Mouse (Mus musculus) T-helper 2 cell (primary cell): ENCODE measurements around the gene Helq.

Experiments used
- in situ Hi-C: fragments of 300-600 bp; cut with MboI, MseI; formaldehyde crosslinking; loops from one replicate; pipeline ENCODE4 v1.15.1; 2025; ENCODE audit warnings: high pct_unique_total_duplicates

The Helq gene

DNA sequence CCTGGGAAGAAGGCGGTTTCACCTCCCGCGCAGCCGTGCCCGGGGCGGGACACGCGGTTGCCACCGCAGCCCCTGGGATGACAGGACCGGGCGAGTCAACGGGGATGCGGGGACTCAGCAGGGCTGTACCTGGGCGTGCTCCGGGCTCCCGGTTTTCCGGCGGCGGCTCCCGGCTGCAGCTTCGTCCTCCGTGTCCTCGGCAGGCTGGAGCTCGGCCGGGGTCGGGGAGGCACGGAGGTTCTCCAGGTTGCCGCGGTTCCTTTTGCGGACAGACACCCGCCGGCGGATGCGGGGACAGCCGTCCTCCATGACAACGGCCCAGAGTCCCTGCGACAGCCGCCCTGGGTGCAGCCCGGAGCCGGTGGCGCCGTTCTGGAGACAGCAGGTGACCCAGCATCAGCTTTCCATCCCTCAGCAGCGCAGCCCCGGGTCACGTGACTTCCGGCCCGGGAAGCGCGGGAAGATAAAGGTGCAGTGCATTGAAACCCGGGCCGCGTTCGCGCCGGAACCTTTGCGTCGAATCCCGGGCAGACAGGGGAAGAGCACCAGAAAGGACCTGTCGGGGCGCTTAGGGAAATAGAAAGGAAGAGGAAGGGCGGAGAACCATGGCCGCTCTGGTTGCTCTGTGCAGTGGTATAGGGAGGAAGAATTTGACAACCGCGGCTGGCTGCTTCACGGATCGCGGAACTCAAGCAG lies at the start of gene Helq, which contains the start of gene Mrps18c:
Gene Helq (minus strand): TSS at position 434 of the 696 bp plus-strand sequence.
Gene Mrps18c (plus strand): TSS at position 463 of the 696 bp plus-strand sequence.
- in situ Hi-C loops = loop anchor here (25.0 kb wide), 1 partner anchor 761 kb away; the partner anchor contains the start of genes Enoph1 and Hnrnpdl

DNA sequence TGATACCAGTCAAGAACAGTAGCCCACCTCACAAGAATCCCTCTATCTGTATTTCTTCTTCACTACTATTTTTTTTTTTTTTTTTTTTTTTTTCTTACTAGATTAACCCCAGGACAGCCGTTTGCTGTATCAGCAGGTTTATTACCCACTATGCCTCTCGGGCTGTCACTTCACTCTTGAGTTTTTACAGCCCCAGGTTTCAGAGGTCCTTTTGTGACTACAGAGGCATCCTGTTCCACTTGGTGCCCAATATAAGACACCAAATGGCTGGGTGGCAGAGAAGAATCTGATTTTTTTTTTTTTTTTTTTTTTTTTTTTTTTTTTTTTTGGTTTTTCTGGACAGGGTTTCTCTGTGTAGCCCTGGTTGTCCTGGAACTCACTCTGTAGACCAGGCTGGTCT lies 48.7 kb upstream of the Helq start:
- in situ Hi-C loops = no loop called here

DNA sequence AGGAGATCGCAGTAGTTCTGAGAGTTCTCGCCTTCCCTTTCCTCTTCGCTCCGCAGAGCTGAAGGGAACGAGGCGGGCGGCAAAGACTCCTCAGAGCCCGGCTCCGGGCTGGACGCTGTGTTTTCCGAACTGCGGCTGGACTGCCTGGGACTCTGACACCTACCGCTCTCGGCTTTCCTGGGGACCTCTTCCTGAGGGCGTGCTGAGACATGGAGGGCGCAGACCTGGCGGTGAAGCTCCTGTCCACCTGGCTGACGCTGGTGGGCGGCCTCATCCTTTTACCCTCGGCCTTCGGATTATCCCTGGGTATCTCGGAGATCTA lies 48.2 kb upstream of the Helq start:
- in situ Hi-C loops = no loop called here

DNA sequence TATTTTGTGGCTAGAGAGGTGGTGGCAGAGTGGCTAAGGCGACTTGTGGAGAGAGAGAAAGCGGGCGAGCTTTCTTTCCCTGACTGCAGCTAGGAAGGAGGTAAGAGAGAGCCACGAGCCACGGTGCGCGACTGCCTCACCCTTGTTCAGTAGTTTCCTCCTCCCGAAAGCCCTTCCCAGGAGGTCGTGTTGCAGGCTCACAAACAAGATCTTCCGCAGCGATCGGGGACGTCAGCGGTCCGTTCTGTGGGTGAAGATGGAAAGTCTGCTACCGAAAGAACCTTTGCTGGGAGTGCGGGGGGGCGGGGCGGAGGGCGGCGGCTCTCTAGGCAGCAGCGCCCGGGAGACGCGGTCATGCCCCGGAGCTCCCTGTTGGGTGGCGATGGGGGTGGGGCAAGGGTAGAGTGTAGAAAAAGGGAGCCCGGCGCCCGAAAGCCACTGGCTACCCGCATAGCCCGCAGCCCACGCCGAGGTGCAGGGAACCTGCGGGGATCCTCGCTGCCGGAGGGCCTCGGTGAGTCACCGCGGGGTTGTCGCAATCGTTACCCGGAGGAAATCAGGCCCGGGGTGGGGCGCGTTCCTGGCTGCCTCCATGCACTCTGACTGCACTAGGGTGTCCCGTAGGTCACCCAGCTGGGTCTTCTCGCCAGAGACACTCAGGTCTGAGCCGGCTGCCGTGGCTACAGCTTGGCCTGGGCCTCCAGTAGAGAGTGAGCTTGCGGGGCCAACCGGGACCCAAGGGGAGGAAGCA lies 47.6 kb upstream of the Helq start:
- in situ Hi-C loops = no loop called here

GRCm38 (mm10) chr5:100845485-100845847 lies 47.1 kb upstream of the Helq start, which contains the start of gene Gpat3:
Gene Gpat3, plus strand, starts transcription at chr5:100845713.
- in situ Hi-C loops = no loop called here

DNA sequence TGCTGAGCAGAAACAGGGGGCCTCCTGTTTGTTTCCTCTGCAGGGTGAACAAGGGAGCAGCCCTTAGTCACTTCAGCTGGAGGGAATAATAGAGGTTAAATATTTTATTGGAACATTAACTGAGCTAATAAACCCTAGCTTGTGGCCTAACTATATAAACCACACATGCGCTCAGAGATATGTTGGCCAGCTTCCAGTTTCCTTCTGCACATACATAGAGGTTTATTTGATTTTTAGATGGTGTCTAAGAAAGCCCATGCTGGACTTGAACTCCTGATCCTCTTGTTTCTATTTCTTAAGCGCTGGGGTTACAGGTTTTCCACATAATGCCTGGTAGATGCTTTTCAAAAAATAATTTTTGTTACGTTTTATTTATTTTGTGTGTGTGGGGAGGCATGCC lies 46.1 kb upstream of the Helq start:
- in situ Hi-C loops = no loop called here

DNA sequence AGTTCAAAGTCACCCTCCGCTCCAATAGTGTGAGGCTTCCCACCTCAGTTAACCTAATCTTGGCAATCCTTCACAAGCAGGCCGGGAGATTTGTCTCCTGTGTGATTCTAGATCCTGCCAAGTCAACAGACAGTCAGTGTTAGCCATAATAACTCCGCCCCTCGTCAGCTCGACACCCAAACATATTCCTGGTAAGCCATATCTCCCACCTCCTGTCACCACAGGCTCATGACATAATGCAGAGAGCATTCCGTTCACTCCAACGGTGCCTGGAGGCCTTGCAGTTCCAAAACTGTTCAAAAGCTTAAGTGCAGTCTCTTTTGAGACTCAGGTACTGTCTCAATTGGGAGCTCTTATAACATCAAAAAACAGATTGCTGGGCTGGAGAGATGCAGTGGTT lies 39.5 kb upstream of the Helq start:
- in situ Hi-C loops = no loop called here

GRCm38 (mm10) chr5:100835862-100836538 lies 37.6 kb upstream of the Helq start:
- in situ Hi-C loops = no loop called here

DNA sequence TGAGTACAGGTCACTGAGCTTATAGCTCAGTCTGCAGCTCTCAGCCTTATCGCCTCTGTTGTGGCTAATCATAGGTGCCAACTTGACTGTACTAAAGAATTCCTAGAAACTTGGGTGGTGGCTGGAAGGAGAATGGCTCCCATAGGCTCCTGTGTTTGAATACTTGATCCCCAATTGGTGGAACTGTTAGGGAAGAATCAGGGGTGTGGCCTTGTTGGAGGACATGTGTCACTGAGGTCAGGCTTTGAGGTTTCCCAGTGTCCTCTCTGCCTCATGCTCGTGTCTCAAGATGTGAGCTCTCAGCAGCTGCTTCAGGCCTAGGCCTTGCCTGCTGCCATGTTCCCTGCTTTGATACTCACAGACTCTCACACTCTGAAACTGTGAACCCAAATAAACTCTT lies 35.4 kb upstream of the Helq start:
- in situ Hi-C loops = no loop called here

DNA sequence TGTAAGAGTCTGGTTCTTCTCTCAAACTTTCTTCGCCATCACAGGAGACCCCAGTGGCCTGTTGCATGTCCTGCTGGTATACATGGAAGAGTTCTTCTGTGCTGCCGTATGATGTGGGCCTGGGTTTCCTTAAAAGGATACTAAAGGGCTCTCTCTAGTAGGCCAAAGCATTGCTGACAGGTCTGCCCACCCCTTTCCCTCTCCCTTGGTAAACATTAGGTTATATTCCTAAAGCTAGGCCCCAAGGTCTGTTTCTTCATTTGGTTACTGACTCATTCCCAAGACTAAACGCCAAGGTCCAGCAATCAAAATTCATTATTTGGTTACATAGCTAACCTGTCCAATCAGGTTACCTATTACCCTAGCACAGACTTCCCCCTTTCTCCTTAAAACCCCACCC lies 34.3 kb upstream of the Helq start:
- in situ Hi-C loops = no loop called here

DNA sequence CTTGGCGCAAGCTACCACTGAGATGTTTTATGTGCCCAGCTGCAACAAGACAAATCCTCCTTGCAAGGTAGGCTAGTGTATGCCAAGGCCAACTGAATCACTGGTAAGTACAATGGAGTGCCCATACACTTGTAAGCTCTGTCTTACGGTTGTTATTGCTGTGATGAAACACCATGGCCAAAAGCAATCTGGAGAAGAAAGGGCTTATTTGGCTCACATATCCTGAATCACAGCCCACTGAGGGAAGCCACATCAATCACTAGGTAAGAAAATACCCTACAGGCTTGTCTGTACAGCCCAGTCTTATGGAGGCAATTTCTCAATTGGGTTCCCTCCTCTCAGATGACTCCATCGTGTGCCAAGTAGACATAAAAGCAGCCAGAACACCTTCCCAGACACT lies 30.3 kb upstream of the Helq start:
- in situ Hi-C loops = loop anchor here (5.0 kb wide), 1 partner anchor 84 kb away; no protein-coding TSS in a partner anchor

DNA sequence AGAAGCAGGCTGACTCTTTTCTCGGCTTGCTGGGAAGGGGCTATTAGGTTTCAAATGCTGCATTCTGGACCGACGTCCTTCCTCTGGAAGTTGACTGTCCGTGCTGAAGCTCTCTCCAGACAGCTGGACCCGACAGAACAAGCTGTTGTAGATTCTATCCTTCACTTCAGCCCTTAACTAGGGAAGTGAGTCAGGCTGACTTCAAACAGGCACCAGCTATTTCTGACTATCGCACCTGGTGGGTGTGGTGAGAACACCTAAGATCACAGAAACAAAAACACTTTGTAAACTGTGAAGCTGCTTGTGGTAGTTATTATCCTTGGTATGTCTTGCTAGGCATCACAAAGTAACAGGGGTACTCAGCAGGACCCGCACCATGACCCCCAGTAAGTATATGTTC lies 28.1 kb upstream of the Helq start:
- in situ Hi-C loops = loop anchor here (5.0 kb wide), 1 partner anchor 86 kb away; no protein-coding TSS in a partner anchor

GRCm38 (mm10) chr5:100825975-100826374 lies 27.6 kb upstream of the Helq start:
- in situ Hi-C loops = loop anchor here (5.0 kb wide), 1 partner anchor 86 kb away; no protein-coding TSS in a partner anchor

DNA sequence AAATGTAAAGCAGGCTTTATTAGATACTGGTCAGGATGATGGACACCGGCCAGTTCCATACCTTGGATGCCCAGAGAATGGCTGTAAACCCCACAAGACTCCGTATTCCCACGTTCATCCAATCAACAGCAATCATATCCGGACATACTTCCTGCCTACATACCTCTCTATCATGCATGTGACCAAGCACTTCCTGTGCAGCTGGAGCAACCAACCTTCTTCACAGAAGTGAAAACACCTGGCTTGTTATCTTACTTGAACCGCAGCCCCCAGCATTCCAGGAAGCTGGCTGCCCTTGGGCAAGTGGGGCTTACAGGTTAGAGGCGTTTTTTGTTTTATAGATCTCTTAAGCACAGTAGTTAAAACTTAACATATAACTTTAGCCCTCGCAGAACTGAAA lies 24.4 kb upstream of the Helq start:
- in situ Hi-C loops = no loop called here

DNA sequence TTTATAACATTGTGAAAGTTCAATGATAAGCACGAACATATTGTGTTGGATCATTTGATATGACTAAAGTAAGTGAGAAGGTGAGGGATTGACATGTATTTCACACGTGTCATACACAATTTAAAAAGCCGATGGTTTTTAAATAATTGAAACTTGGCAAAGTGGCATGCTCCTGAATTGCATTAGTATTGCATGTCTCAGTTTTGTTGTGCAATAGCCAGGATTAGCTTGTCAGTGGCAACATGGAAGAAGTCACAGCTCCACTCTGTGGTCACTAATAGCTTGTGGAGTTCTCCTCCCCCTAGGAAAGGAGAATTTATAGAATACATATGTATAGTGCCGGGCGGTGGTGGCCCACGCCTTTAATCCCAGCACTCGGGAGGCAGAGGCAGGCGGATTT lies 23.0 kb upstream of the Helq start:
- in situ Hi-C loops = no loop called here

DNA sequence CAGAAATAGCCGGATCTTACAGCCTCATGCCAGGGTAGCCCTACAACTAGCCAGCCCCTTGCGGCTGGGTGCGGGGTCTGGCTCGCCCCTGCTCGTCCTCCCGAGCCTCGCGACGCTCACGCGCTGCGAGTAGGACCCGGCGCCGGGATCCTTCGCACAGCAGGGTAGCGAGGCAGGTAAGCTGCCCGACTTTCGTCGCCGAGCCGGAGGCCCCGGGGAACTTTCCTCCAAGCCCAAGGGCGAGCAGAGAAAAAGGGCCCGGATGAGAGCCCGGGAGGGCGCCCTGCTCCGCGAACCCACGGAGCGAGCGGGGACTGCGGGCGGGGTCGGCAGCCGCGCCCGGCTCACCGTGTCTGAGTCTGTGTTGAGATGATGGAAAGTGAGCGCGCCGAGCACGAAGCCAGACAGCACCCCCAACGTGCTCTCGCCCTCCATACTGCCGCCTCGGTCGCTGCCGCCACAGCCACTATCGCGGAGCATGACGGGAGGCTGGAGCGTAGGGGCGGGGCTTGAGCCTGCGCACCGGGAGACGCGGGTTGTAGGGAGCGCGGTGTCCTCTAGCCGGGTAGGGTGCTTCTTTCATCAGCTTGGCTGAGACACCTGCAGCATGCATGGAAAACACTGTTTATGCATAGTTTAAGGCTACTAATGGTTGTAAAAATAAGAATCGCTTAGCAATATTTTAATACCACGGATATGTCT lies 22.2 kb upstream of the Helq start, which contains the start of gene Abraxas1:
Gene Abraxas1 (minus strand): TSS at position 483 of the 702 bp plus-strand sequence.
- in situ Hi-C loops = no loop called here

GRCm38 (mm10) chr5:100819568-100820480 lies 21.4 kb upstream of the Helq start:
- in situ Hi-C loops = no loop called here

DNA sequence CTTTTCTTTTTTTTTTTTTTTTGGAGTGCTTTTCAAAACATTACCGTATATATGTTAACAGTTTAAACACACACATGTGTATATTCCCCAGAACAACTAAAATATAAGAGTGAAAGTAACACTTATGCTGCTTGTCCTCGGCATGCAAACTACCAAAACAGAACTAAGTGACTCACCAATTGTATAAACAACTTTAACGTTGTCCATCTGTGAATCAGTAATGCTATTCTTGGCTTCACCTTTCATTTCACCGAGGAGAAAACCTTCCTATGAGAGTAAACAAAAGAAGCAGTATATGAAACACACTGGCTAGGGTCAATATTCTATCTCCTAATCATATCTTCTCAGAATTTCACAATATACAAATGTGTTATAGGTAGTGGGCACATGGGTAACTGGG lies 19.9 kb upstream of the Helq start:
- in situ Hi-C loops = no loop called here

DNA sequence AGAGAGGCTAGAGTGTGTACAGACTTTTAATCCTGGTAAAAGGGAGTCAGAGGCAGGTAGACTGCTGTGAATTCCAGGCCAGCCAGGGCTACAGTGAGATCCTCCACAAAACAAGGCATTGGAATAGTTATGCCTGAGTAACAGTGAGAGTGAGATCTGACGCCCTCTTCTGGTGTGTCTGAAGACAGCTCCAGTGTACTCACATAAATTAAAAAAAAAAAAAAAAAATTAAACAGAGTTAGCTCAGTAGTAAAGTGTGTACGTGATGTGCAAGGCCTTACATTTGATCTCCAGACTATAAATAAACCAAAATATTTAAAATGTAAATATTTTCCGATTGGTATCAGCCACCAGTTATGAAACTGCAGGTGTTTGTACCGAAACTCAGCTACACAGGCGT lies 4.3 kb downstream of the Helq start:
- in situ Hi-C loops = loop anchor here (25.0 kb wide), 1 partner anchor 757 kb away; the partner anchor contains the start of genes Enoph1 and Hnrnpdl

GRCm38 (mm10) chr5:100792261-100792660 lies 6.1 kb downstream of the Helq start:
- in situ Hi-C loops = loop anchor here (25.0 kb wide), 1 partner anchor 755 kb away; the partner anchor contains the start of genes Enoph1 and Hnrnpdl
